Mouse (Mus musculus) small intestine, adult 2 months (tissue): ENCODE measurements around the gene Pmm2.

ENCODE experiments used
- CTCF ChIP-seq: fragments of 200-500 bp; IDR thresholded peaks from 2 replicates; pipeline ENCODE4 v1.5.1; 2012; ENCODE audit warnings: low read depth, mild to moderate bottlenecking, control low read depth, inconsistent platforms, low read length, moderate library complexity, mixed read lengths; ENCODE audit not compliant: insufficient replicate concordance, insufficient read length; ENCODE audit errors: extremely low read depth
- POLR2A ChIP-seq: fragments of 200-500 bp; IDR thresholded peaks from 2 replicates; pipeline ENCODE4 v1.6.1; 2012; ENCODE audit warnings: low read depth, mild to moderate bottlenecking, control low read depth, inconsistent platforms, low read length, moderate library complexity

- no peak for TF ChIP-seq CTCF
- TF ChIP-seq POLR2A, result no peak
These were observed 32.0 kb downstream of the Pmm2 start for GRCm38 (mm10) chr16:8669432-8669831.
